Mouse (Mus musculus): ENCODE results near the gene Perm1.

Perm1 gene

GRCm38 (mm10) chr4:156236651-156237447, 21.2 kb downstream of the Perm1 start:
- DNase-seq (ENCODE audit: low read depth, low spot score) = peak; percentile 52

GRCm38 (mm10) chr4:156249567-156249966, 33.9 kb downstream of the Perm1 start:
- DNase-seq (ENCODE audit: low read depth, low spot score) = no peak

- DNase-seq (ENCODE audit: low read depth, low spot score) = no peak
These were observed 35.4 kb downstream of the Perm1 start for GRCm38 (mm10) chr4:156251081-156251480.

GRCm38 (mm10) chr4:156252140-156252539, 36.5 kb downstream of the Perm1 start:
- DNase-seq (ENCODE audit: low read depth, low spot score) = no peak

- no peak for DNase-seq (ENCODE audit: low read depth, low spot score)
These were observed 37.0 kb downstream of the Perm1 start for GRCm38 (mm10) chr4:156252619-156253018.

- DNase-seq (ENCODE audit: low read depth, low spot score) = no peak
These were observed 37.4 kb downstream of the Perm1 start for GRCm38 (mm10) chr4:156253043-156253442.

- DNase-seq (ENCODE audit: low read depth, low spot score) = no peak
These were observed 38.9 kb downstream of the Perm1 start for GRCm38 (mm10) chr4:156254361-156255077.

GRCm38 (mm10) chr4:156255078-156255839, 39.6 kb downstream of the Perm1 start, which contains the start of gene Samd11:
Gene Samd11 (minus strand): TSS chr4:156255657.
- DNase-seq (ENCODE audit: low read depth, low spot score) = no peak
